Mouse (Mus musculus): ENCODE measurements around the gene Vopp1. TPM values are rescaled to one million over a fixed set of nuclear protein-coding genes. Genes with fewer than 3 reads are reported as not detected.

Gene Vopp1
- total RNA-seq, 4 experiments from 2014 or later: 59.6 to 78.1 (median 72.4) TPM

DNA sequence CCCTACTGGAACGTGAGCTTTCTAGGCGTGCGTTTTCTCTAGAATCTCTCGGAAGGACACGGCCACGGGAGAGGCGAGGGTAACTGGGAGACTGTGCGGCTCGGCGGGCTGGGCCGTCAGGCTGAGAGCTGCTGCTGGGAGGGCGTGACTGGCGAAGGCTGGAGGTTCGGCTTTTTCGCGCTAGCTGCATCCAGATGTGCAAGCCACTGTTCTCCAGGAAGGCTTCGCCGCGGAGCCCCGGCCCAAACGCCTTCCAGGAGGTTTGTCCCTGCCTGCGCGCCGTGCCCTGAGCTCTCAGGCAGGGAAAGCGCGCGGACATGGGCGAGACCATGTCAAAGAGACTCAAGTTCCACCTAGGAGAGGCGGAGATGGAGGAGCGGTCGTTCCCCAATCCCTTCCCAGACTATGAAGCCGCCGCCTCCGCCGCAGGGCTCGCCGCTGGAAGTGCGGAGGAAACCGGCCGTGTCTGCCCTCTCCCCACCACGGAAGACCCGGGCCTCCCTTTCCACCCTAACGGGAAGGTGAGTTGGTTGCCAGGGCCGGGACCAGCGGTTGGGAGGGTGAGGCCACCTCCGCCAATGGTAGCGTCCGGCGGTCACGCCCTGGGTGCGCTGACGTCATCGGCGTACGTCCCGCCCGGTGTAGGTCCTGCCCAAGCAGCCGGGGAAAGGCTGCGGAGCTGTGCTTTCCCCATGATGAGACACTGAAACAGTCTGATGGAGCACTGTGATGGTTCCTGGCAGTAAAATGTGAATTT lies 122.0 kb downstream of the Vopp1 start:
- peak; percentile 92 to 96 for DNase-seq (ENCODE audit: low spot score in 2 of 2)

- peak in 1 of 2 experiments; percentile 29 for DNase-seq (ENCODE audit: low spot score in 2 of 2)
Measured at GRCm38 (mm10) chr6:57702376-57702742, 122.6 kb downstream of the Vopp1 start, which contains the start of gene Lancl2. Gene Lancl2, plus strand, starts transcription at chr6:57702540.

- DNase-seq (ENCODE audit: low spot score in 2 of 2): no peak
Measured at GRCm38 (mm10) chr6:57701686-57702085, 123.3 kb downstream of the Vopp1 start.

- DNase-seq (ENCODE audit: low spot score in 2 of 2): no peak
Measured at GRCm38 (mm10) chr6:57693116-57693515, 131.8 kb downstream of the Vopp1 start.

GRCm38 (mm10) chr6:57691467-57692261 lies 133.3 kb downstream of the Vopp1 start, which contains the start of gene Pyurf:
Gene Pyurf, minus strand, starts transcription at chr6:57692078.
- peak; percentile 75 to 78 for DNase-seq (ENCODE audit: low spot score in 2 of 2)

DNA sequence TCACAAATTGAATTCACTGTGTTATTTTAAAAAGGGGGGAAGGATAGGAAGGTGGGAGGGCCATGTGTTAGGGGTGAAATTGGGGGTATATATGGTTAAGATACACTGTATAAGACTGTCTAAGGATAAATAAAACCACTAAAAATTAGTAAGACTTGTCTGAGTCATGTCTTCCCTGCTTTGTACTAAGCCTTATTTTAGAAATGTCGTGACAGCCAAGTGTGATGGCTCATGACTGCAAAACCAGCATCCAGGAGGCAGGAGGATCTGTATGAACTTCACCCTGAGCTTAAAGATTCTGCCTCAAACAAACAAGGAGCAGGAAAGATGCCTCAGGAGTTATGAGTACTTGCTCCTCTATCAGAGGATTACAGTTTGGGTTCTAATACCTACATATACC lies 140.8 kb downstream of the Vopp1 start:
- no peak for DNase-seq (ENCODE audit: low spot score in 2 of 2)

Other genes with a start within 250 kb of the Vopp1 start
- gene Herc6, start 244.2 kb downstream of the Vopp1 start, total RNA-seq (2022): 10 to 100 TPM in 3 of 4 experiments, 1 to 10 TPM in 1; 9.7 to 13.5 (median 11.4) TPM
- 1 to 10 TPM; 7.5 to 8.8 (median 8.1) TPM for gene Pyurf, start 133.1 kb downstream of the Vopp1 start, total RNA-seq (2022)
- 10 to 100 TPM; 74.9 to 80.8 (median 75.7) TPM for gene Lancl2, start 122.6 kb downstream of the Vopp1 start, total RNA-seq (2022)
- not detected for gene Vmn1r21, start 25.2 kb upstream of the Vopp1 start, total RNA-seq (2022)
- not detected for gene Vmn1r22, start 82.9 kb upstream of the Vopp1 start, total RNA-seq (2022)
- gene Vmn1r23, start 101.7 kb upstream of the Vopp1 start, total RNA-seq (2022): not detected
- not detected for gene Vmn1r24, start 136.3 kb upstream of the Vopp1 start, total RNA-seq (2022)
- gene Vmn1r25, start 155.7 kb upstream of the Vopp1 start, total RNA-seq (2022): not detected
- not detected for gene Vmn1r26, start 190.0 kb upstream of the Vopp1 start, total RNA-seq (2022)

Measured in layer of hippocampus, adult 8-10 months (tissue).